Mouse (Mus musculus): ENCODE measurements around the gene Pick1.
A peak's percentile ranks its signal among the peaks of the same experiment; 100 is the strongest.

Pick1 gene

DNA sequence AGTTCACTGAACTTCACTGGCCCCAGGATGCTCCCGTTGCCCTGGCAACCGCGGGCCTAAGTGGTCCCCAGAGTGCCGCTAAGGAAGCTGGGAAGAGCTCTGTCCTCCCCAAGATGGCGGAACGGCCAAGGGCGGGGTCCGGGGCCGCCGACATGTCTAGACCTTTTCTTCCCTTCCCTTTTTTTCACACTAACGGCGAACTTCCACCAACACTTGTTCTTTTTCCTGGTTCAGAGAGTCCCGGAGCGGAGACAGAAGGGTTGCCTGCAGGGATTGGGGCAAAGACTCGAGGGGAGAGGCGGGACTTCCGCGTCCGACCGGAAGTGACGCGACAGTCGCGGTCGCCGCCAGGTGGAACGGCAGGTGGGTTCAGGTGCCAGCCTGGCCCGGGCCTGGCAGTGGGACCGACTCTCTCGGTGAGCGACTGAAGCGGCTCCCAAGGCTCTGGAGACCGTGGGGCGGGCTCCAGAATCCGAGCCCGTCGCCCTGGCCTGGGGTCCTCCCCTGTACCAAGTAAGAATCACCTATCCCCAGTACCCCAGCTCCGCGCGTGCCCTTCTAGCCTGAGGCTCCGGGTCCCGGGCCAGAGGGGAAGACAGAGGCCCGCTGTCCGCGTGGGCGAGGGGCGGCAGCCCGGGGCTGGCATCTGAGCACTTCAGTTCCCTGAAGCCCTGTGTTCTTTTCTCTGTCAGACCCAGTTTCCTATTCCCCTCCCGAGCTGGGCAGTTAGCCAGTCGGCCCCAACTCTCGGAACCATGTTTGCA, at the start of gene Pick1, which contains the start of gene Gm49486:
Gene Pick1, plus strand, starts transcription at position 116 of the 764 bp plus-strand sequence.
Gene Gm49486, plus strand, starts transcription at position 334 of the 764 bp plus-strand sequence.
- peak; percentile 75 for DNase-seq (ENCODE audit: low spot score)

DNA sequence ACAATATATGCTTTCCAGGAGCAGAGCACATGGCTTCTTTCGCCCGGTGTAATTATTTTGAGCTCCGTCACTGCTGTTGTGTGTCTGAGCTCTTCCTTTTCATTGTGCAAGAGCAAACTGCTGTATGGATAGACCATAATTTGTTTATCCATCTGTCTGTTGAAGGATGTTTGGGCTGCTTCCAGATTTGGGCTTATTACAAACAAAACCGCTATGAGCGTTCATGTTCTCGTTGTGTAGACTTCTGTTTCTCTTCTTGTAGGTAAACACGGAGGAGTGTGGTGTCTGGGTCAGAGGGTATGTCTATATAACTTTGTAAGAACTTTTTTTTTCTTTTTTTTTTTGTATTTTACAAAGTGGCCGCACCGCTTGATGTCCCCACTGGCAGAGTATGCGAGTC, 43.8 kb upstream of the Pick1 start:
- no peak for DNase-seq (ENCODE audit: low spot score)

DNA sequence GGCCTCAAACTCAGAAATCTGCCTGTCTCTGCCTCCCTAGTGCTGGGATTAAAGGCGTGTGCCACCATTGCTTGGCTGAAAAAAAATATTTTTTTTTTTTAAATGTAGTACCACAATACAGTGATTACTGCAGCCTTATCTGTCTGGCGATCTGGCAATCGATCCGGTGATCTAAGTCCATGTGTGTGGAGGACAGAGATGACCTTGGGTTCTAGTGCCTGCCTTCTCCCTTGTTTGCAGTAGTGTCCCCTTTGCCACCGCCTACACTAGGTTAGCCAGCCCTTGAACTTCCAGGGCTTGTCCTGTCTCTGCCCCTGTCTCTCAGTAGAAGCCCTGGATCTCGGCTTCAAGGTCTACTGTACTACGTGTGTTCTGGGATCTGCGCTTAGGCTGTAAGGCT, 41.2 kb upstream of the Pick1 start:
- DNase-seq (ENCODE audit: low spot score) = no peak

DNA sequence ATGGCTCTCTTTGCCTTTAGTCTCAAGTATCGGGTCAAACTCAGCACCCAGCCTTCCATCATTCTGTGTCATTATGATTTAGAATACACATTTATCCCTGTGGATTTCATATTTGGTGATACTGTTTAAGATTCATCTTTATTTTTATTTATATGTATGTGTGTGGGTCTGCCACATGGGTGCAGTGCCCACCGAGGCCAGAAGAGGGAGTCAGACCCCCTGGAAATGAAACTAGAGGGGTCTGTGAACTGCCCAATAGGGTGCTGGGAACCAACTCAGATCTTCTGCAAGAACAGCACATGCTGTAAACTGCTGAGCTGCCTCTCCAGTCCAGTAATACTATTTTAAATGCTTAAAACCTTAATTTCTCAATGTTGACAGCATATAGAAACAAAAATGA, 37.5 kb upstream of the Pick1 start:
- DNase-seq (ENCODE audit: low spot score) = no peak

DNA sequence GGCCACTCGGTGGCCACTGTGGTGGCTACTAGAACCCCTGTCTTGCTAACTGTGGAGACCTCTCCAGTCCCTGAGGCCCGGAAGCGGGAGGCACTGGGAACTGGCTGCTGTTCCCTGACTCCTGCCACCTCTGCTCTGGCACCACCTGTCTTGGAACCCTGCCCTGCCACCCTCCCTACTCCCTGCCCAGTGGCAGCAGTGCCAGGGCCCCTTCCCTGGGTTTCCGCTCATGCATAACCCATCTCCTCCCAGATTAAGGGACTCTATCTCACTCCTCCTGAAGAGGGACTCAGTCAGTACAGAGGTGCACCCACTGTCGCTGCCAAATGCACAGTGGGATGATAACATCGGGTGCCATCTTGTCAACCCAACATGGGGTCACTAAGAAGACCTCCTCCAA, 36.5 kb upstream of the Pick1 start:
- no peak for DNase-seq (ENCODE audit: low spot score)

DNA sequence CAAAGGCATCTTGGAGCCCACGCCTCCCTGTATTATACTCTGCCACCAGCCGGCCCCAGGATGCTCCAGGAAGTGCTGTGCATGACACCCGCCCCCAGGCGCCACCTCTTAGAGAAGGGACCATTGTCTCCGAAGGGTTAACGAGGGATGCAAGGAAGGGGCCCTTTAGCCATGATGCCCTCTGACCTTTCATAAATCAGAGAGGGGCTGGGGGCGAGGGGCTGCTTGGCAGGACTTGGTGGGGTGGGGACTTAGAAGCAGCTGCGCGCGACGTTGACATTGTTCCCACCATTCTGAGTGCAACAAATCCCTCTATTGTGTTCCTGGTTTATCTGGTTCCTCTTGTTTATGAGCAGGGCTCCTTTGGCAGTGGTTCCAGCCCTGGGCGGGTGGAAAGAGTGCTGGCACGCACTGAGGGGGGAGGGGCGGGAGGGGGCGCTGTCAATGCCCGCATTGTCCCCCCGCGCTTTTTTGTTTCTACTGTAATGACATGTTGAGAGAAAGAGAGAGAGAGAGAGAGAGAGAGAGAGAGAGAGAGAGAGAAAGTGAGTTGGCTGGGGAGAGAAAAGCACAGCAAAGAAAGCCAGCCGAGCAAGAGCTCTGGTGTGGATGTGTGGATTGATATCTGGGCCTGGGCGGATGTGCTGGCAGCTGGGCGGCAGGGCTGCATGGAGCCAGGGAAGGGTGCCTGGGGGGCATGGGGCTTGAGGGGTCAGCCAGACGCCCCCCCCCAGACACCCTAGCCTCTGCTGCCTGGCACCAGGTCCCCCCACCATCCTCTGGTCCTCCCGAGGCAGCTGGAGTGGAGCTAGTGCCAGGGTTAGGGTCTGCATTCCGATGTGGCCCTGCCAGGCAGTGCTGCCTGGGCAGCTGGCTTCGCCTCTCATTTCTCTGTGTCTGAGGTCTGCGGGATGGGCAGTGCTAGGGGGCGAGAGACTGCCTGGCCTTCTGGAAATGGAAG, 35.8 kb upstream of the Pick1 start:
- DNase-seq (ENCODE audit: low spot score) = peak; percentile 55

DNA sequence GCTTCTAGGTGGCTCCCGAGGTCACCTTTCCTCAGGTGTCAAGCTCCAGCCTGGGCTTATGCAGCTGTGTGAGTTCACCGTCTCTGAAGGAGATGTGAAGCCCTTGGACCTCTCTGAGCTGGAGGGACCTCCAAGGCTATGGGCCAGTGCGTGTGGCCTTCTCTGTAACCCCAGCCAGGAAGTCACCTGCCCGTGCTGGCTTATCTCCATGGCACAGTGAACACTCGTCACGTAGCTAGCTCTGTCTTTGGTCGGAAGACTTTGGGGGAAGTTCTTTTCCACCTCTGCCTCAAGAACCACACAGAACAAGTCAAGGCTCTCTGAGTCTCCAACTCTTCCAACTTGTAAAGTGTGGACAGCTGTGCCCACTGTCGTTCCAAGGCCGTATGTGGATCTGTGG, 34.9 kb upstream of the Pick1 start:
- no peak for DNase-seq (ENCODE audit: low spot score)

DNA sequence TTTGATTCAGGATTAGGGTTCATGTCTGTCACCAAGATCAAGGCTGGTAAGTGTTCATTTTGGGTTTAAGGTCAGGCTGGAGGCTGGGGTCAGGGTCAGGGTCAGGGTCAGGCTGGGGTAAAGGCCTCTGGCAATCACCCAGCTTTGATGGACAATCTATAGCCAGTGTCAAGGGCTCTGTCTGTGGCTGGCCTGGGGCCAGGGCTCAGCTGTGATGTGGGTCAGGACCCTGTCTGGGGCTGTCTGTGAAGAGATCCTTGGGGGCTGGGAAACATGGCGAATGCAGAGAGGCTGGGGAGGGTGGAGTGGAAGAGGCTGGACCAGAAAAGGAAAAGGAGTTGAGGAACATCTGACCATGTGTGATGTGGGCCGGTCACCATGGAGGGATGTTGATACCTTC, 34.0 kb upstream of the Pick1 start:
- no peak for DNase-seq (ENCODE audit: low spot score)

DNA sequence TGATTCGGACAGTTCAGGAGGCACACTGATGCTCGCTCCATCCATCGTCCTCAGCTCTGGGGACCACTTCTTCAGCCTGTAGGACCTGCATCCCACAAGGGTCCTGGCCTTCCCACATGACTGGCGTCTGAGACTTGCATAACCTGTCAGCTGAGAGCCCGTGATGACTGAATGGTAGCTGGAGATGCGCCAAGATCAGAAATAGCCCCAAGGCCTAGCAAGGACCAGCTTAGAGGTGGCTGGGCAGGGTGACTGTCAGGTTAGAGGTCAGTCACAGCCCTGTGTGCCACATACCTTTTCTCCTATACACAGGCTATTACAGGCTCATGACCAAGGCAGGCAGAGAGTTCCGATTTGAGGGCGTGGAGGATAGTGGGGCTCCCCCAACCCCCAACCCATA, 33.5 kb upstream of the Pick1 start:
- DNase-seq (ENCODE audit: low spot score) = no peak

DNA sequence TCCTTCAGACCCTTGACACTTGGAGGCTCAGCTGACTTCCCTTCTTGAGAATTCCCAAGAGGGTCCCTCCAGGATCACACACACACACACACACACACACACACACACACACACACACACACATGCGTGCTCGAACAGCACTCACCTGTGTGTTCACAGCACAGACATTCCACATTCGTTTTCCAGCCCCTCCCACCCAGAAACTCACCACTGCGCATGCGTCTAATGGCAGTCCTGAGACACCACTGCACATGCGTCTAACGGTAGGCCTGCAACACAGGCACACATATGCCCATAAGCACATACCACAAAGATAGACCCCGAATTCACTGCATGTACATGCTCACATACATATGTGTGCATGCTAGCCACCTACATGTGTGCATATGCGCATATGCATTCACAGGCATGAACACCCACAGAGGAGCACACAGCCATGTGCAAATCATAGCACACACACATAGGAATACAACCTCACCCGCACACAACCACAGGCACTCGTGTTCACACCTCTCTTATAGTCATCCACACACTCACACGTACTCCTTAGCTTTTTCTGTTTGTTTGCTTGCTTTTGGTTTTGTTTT, 29.5 kb upstream of the Pick1 start:
- DNase-seq (ENCODE audit: low spot score) = no peak

DNA sequence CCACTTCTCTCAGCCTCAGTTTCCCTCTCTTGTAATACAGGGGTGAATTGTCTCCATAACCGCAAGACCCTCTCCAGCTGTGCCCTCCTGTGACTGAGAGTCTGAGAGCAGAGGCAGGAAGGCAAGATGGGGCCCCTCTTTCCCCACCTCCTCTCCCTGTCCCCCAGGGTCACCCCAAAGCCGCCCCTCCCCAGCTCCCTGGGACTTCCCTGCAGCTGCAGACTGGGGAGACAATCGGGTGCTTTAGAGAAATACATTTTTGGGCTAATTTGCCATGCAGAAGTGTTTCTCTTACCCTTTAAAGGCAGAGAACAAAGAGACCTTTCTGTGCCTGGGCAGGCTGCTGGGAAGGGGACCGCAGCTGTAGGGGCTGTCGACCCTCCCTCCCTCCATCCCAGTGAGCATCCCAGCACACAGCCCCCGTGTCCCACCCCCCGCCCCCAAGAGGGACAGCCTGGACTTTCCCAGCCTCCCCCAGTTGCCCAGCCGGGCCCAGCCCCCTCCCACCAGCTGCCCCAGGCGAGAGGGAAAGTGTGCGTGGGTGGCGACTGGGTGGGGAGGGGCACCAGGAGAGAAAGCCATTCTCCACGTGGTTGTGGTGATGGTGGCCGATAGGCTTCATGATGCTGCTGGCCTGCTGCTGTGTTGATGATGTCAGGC, 27.4 kb upstream of the Pick1 start:
- DNase-seq (ENCODE audit: low spot score) = peak; percentile 27

DNA sequence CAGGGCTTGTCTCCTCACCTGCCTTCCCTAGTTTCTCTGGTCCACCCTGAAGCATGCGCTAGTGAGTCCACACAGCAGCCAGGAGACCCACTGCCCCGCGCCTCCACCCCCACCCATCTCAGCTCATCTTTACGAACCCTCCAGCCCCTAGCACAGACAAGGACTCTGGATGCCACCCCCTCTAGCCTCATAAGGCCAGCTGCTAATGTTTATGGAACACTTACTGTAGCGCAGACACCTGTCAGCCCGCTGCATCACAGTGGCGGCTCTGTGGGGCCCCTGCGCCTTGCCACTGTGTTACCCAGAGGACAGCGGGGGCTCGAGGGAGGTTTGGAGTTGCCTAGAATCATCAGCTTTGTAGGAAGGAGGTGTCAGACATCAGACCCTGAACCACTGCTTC, 26.4 kb upstream of the Pick1 start:
- DNase-seq (ENCODE audit: low spot score) = no peak

DNA sequence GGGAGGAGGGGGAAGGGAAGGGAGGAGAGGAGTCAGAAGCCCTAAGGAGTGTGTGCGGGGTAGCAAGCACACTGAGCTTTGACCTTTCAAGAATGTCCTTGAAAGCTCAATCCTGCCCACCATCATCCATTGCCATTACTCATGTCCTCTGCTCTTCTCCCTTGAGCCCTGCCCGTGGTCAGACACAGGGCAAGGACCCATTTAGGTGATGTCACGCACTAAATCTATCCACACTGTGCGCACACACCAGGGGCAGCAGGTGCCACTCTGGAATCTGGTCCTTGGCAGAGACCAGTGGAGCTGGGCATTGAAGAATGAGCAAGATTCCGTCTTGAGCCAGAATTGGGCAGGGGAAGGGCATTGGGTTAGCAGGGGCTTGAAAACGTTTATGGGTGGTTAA, 20.8 kb upstream of the Pick1 start:
- DNase-seq (ENCODE audit: low spot score) = no peak

DNA sequence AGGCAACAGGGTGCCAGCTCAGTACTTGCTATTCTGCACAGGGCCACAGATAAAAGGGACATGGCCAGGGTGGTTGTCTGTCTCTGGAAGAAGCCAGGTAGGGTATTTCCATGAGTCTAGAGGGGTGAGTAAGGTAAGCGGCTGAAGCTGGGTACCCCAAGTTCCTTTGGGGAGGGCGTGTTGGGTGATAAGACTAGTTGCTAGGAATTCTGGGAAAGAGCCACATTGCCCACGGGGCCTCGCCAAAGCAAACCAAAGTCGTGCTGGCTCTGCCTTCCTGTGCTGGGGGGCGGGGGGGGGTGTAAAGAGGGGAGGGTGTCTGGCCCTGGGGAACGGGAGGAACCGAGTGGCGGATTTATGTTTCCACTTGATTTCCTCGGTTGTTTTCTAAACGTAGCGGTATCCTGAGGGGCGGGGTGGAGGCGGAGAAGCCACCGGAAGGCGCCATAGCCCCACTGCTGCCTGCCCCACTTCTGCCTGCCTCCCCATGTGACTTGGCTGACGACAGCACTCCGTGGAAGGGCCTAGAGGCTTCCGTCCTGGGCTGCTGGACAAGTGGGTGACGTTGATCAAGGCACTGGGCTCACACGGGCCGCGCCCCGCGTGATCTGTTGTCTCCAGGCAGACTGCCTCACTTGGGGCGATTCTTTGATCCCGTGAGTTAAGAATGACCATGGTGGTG, 20.1 kb upstream of the Pick1 start:
- DNase-seq (ENCODE audit: low spot score) = no peak

DNA sequence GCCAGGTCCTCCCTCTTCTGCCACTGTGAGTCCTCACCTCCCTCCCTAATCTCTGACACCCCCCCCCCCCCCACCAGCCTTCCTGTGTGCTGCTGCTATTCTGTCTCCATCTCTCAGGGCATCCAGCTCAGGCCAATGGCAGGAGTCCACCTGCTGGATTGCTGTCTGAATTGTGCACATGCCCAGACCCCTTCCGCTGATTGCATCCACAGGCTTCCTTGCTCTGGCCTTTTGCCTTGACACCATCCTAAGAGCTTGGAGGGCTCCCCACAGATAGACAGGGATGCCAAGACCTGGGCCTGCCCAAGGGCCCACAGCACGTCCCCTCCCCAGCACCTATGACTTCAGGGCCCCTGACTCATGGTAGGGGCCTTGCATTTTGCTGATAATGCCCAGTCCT, 18.6 kb upstream of the Pick1 start:
- DNase-seq (ENCODE audit: low spot score) = no peak

DNA sequence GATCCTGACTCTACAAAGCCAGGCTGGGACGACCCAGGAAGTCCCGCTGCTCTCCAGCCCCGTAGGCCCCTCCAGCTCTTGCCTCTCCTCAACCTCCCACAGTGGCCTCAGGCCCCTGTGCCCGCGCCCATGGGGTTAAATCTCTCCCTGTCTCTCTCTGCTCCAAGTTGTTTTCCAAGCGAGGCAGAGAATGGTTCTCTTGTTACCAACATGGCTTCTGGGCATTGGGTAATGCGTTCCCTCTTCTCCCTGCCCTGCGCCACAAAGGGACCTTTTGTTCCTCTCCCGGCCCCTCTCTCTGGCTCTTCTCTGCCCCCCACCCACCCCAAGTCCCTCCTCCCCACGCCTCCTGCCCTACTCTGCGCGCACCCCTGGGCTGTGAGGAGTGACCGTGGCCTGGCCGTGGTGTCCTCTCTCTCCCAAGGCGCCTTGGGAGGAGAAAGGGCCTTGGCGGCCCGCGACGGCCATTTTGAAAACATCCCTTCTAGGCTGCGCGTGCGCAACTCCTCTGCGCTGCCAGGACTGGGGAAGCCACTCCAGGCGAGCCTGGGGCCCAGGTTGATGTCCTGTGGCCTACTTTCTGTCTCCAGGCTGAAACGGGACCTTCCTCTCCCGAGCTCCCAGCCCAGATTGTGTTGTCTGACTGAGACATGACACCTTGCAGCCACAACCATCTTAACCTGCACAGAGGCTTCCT, 16.1 kb upstream of the Pick1 start:
- DNase-seq (ENCODE audit: low spot score) = peak; percentile 29

DNA sequence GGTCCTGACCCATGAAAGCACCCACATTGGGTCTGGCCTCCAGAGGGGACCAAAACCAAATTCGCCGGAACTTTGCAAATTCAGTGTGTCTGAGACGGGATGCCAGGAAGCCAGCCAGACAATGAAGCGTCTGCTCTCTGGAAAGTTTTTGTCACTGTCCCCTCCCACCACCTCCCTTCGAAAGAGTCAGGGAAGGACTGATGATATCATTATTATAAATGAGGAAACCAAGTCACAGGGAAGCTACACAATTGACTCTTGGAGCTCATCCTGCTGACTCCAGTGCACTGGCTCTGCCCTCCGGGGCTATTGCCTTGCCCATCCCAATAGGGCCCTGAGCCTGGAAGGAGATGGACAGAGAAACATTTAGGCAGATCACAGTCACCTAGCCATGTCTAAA, 15.4 kb upstream of the Pick1 start:
- DNase-seq (ENCODE audit: low spot score) = no peak

DNA sequence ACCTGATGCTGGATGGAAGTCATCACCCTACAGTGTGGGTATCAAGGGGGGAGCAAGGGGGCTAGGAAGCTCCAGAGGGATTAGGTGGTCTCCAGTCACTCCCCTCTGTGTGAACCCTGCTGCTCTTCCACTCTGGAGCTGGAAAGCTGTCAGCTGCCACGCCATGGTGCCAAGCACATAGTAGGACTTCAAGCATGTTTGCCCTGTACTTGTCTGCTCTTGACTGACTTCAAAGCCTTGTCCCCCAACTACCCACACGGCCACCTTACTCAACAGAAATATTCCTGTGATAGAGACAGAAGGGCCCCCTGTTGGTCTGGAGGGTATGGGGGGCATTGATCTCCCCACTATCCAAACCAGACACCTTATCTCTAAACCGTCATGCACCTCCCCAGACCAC, 12.8 kb upstream of the Pick1 start:
- DNase-seq (ENCODE audit: low spot score) = no peak

DNA sequence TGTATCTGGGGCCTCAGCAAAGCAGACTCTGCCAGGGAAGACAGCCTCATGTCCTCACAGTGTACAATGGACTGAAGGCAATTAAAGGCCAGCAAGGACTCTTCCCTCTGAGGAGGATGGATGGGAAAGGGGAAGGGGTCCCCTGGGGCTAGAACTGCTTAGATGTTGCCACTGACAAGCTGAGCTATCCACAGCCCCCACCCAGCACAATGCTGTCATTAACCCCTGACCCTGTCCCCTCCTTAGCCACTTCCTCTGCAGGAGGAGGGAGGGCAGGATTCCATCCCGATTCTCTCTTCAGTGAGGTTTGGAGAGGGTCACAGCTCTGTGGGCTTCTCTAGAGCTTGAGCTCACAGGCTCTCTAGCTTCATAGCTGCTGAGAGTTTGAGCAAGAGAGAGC, 9.4 kb upstream of the Pick1 start:
- DNase-seq (ENCODE audit: low spot score) = no peak

DNA sequence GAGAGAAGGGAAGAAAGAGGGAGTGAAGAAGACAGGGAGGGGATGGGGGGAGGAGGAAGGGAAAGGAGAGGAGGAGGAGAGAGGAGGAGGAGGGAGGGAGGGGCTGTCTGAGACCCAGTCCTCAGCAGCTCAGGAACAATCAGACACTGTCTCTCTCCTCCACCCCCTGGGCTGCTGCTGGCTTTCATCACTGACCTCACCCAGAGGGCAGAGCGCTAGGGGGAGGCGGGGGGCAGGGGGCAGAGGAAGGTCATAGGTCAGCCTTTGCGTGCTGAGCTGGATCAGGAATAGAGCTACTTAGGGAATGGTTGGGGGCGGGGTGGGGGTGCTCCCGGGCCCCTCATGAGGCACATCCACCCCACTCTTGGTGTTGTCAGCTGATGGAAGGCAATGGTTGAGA, 5.3 kb upstream of the Pick1 start:
- no peak for DNase-seq (ENCODE audit: low spot score)

DNA sequence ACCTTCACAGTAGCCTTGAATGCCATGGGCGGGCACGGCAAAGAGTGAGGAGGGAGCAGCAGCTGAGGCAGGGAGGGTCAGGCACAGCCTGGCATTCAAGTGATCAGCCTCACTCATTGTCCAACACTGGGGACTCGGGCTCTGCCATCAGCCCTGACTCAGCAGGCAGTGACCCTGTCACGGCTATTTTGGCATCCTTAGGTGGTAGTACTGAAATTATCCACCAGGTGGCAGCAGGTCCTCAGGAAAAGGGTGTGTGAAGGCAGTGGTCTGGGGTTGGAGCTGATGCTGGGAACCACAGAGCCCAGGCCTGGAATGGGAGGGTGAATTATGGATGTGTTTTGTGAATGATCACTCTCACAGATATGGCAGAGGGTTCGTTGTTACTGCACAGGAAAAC, 4.3 kb upstream of the Pick1 start:
- DNase-seq (ENCODE audit: low spot score) = peak; percentile 88
